Comparison of ENCODE assay signal across 9 mouse cellular contexts in the genomic region with DNA sequence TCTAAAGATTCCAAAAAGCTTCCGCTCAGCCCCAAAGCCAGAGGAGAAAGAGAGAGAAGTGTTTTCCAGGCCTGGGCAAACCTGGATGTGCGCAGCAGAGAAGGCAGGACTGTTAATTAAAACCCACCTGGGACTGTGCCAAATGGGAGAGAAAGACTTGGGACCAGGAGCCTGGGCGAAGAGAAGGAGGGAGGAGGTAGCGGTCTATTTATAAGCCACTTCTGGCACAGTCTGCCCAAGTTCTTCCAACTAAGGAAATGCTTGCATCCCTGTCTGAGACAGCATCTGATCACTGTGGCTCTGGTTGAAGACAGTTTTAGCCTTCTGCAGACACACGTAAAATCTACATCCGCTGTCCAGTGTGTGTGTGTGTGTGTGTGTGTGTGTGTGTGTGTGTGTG.
DNase-seq lines count a peak whose midpoint lies in the region; ATAC-seq and TF ChIP-seq lines count a peak whose summit lies in the region.
"Had no signal": no experiment of that assay in that cellular context is flagged by ENCODE, and none has a peak within 500 bp of the region (broad histone marks: within the 10 kb centered on the region; RNA-seq: fewer than 3 reads in every experiment).

No protein-coding gene starts in this region.

- H3K36me3 ChIP-seq in intestine, embryonic 14.5 days (ENCODE audit: control insufficient read depth, insufficient read depth, low read length): no peaks in the 10 kb centered on the region
- H3K36me3 ChIP-seq in intestine, postnatal 0 days (ENCODE audit: control insufficient read depth, insufficient read depth): no peaks in the 10 kb centered on the region
- no peaks in the 10 kb centered on the region for H3K36me3 ChIP-seq in limb, embryonic 15.5 days

- H3K27me3 ChIP-seq in intestine, embryonic 14.5 days (replicated peaks; ENCODE audit: control insufficient read depth, insufficient read depth, low read length): no peaks in the 10 kb centered on the region
- H3K27me3 ChIP-seq in intestine, postnatal 0 days (replicated peaks; ENCODE audit: control insufficient read depth, insufficient read depth, low read length): no peaks in the 10 kb centered on the region
- H3K27me3 ChIP-seq in limb, embryonic 15.5 days: no peaks in the 10 kb centered on the region

- WGBS in intestine, embryonic 14.5 days: 52% methylated on average over 6 of the region's 6 CpGs
- WGBS in intestine, postnatal 0 days: 62% methylated on average over 6 of the region's 6 CpGs
- 52% methylated on average over 6 of the region's 6 CpGs for WGBS in limb, embryonic 15.5 days

- H3K4me1 ChIP-seq in intestine, embryonic 14.5 days (replicated peaks; ENCODE audit: control insufficient read depth, insufficient read depth, low read length): no peaks in the 10 kb centered on the region
- no peaks in the 10 kb centered on the region for H3K4me1 ChIP-seq in intestine, postnatal 0 days (replicated peaks; ENCODE audit: control insufficient read depth, insufficient read depth, low read length)
- peaks cover 29% of the 10 kb centered on the region for H3K4me1 ChIP-seq in limb, embryonic 15.5 days

- no peak for TF ChIP-seq CTCF in intestine, postnatal 0 days (IDR thresholded peaks at IDR 0.05; ENCODE audit: low read depth)

- DNase-seq in intestine, embryonic 14.5 days (ENCODE audit: low spot score): no peak
- DNase-seq in cerebellum, adult 9-11 months: peak; percentile 28
- DNase-seq in kidney, postnatal 25 days: peak; percentile 45 to 53
- no peak for DNase-seq in ovary, postnatal 14 days (ENCODE audit: low spot score)
- DNase-seq in adrenal gland, adult (ENCODE audit: inconsistent age in 2 of 2, low spot score in 1 of 2): no peak

- H3K4me2 ChIP-seq in intestine, embryonic 14.5 days (ENCODE audit: low read length): no peak overlapping the region
- H3K4me2 ChIP-seq in intestine, postnatal 0 days (replicated peaks; ENCODE audit: low read depth): no peak overlapping the region
- H3K4me2 ChIP-seq in limb, embryonic 15.5 days: no peak overlapping the region

- ATAC-seq in intestine, embryonic 14.5 days (replicated peaks; ENCODE audit: low FRiP score, low TSS enrichment, low read depth): 0 out of 2 replicates have a peak, but pooled peaks have one; percentile 5
- ATAC-seq in intestine, postnatal 0 days: no peak
- ATAC-seq in limb, embryonic 15.5 days (ENCODE audit: insufficient number of reproducible peaks, low FRiP score, low TSS enrichment, low read depth): no peak
- ATAC-seq in CD4-positive, CD25-positive, alpha-beta regulatory T cell, adult 4 months: no peak

- no peak overlapping the region for H3K4me3 ChIP-seq in intestine, embryonic 14.5 days (ENCODE audit: low read depth, low read length)
- no peak overlapping the region for H3K4me3 ChIP-seq in intestine, postnatal 0 days (ENCODE audit: low read depth, low read length)
- no peak overlapping the region for H3K4me3 ChIP-seq in limb, embryonic 15.5 days
- H3K4me3 ChIP-seq: myocyte had no signal

- peak overlapping the region; percentile 59 for H3K27ac ChIP-seq in intestine, embryonic 14.5 days (ENCODE audit: low read depth)
- H3K27ac ChIP-seq in intestine, postnatal 0 days (ENCODE audit: low read depth, low read length): no peak overlapping the region
- H3K27ac ChIP-seq in limb, embryonic 15.5 days: peak overlapping the region; percentile 64

- no peak overlapping the region for H3K9ac ChIP-seq in intestine, embryonic 14.5 days (ENCODE audit: low read length)
- no peak overlapping the region for H3K9ac ChIP-seq in intestine, postnatal 0 days (ENCODE audit: low read depth, low read length)
- H3K9ac ChIP-seq in limb, embryonic 15.5 days: no peak overlapping the region

- no peaks in the 10 kb centered on the region for H3K9me3 ChIP-seq in intestine, embryonic 14.5 days (ENCODE audit: control insufficient read depth, low read length)
- H3K9me3 ChIP-seq in intestine, postnatal 0 days (ENCODE audit: control insufficient read depth): no peaks in the 10 kb centered on the region
- no peaks in the 10 kb centered on the region for H3K9me3 ChIP-seq in limb, embryonic 15.5 days

Comparison
In these comparisons a context has a peak if more than half of its experiments do, and no peak if none do; other contexts are left out.
1. DNase-seq: peak in cerebellum, adult 9-11 months (single experiment) and kidney, postnatal 25 days (2 of 2); none in intestine, embryonic 14.5 days (single experiment), ovary, postnatal 14 days (single experiment) and adrenal gland, adult (0 of 2).